Mouse (Mus musculus) B cell, adult 67 days (primary cell): ENCODE results near the gene Iqgap2. TPM values are rescaled to one million over a fixed set of nuclear protein-coding genes. Genes with fewer than 3 reads are reported as not detected.

Experiments
- total RNA-seq, 2 experiments: library from RNA; stranded (reverse); gene quantifications; 4 replicates each; pipeline ENCODE4 v1.2.4; 2023

The Iqgap2 gene
- 1 to 10 TPM in 1 of 2 experiments, under 1 TPM in 1; 0.68 to 1.2 TPM for total RNA-seq

GRCm38 (mm10) chr13:95891491-95891925 lies at the start of gene Iqgap2:
Iqgap2 (minus strand) TSS chr13:95891922.

GRCm38 (mm10) chr13:95696654-95697163 lies 195.0 kb downstream of the Iqgap2 start, which contains the start of gene F2rl2:
F2rl2 (plus strand) TSS chr13:95696853.

GRCm38 (mm10) chr13:95618309-95618712 lies 273.4 kb downstream of the Iqgap2 start, which contains the start of gene F2r:
F2r (minus strand) TSS chr13:95618487.

Other genes starting within 250 kb of the Iqgap2 start
- not detected for gene F2rl2, start 195.1 kb downstream of the Iqgap2 start, total RNA-seq
- 10 to 100 TPM in 1 of 2 experiments, 1 to 10 TPM in 1; 9.3 to 10.5 TPM for gene Gm20075, start 189.5 kb upstream of the Iqgap2 start, total RNA-seq
- gene Gm17190, start 190.1 kb upstream of the Iqgap2 start, total RNA-seq: not detected
- under 1 TPM; 0.06 to 0.09 TPM for gene Sv2c, start 240.7 kb upstream of the Iqgap2 start, total RNA-seq